Mouse (Mus musculus) kidney, postnatal 0 days (tissue): ENCODE measurements at regions not wholly inside any gene's neighbourhood (a gene's known extent, or its start where the extent isn't known, plus 50 kb on each side); places are given as distances from the start of the nearest gene placed in this dataset.

ENCODE experiments used
- ATAC-seq: fragments of 200-750 bp; cut with Nextera tagmentation; replicated peaks from 2 replicates; pipeline ENCODE4 v1.8.0; 2017; ENCODE audit warnings: low read depth, moderate number of reproducible peaks, moderate TSS enrichment, moderate library complexity; ENCODE audit not compliant: low FRiP score
- DNase-seq: peaks from one replicate; pipeline ENCODE4 v3.0.0-alpha.2; 2016; ENCODE audit warnings: low spot score
- H3K27ac ChIP-seq: fragments of 300-500 bp; sonication (generic); 2 replicates; pipeline ENCODE4 v1.5.1; 2014; ENCODE audit warnings: mild to moderate bottlenecking
- H3K27me3 ChIP-seq: fragments of 300-500 bp; sonication (generic); 2 replicates; pipeline ENCODE4 v1.6.1; 2014; ENCODE audit warnings: low read length, mixed read lengths; ENCODE audit not compliant: insufficient read depth
- H3K36me3 ChIP-seq: fragments of 300-500 bp; sonication (generic); 2 replicates; pipeline ENCODE4 v1.6.1; 2014; ENCODE audit warnings: low read length, mixed read lengths; ENCODE audit not compliant: insufficient read depth
- H3K4me1 ChIP-seq: fragments of 300-500 bp; sonication (generic); replicated peaks from 2 replicates; pipeline ENCODE4 v1.6.1; 2014; ENCODE audit warnings: antibody characterized with exemption, low read length, mixed read lengths; ENCODE audit not compliant: insufficient read depth
- H3K4me2 ChIP-seq: fragments of 300-500 bp; sonication (generic); 2 replicates; pipeline ENCODE4 v1.6.1; 2014; ENCODE audit warnings: mild to moderate bottlenecking, low read length, moderate library complexity, mixed read lengths
- H3K4me3 ChIP-seq: fragments of 300-500 bp; sonication (generic); replicated peaks from 2 replicates; pipeline ENCODE4 v1.5.1; 2014; ENCODE audit warnings: low read depth, low read length
- H3K9ac ChIP-seq: fragments of 300-500 bp; sonication (generic); 2 replicates; pipeline ENCODE4 v1.6.1; 2014; ENCODE audit warnings: low read depth, low read length
- H3K9me3 ChIP-seq: fragments of 300-500 bp; sonication (generic); replicated peaks from 2 replicates; pipeline ENCODE4 v1.6.1; 2016; ENCODE audit warnings: low read length, inconsistent platforms, mixed read lengths
- CTCF ChIP-seq: IDR thresholded peaks from 2 replicates; pipeline ENCODE4 v1.5.1; 2016; ENCODE audit warnings: antibody characterized with exemption, low read depth, mild to moderate bottlenecking, moderate library complexity
- WGBS: fragments of 180-500 bp; shearing (Covaris S2); extraction: QIAGEN DNeasy Blood & Tissue Kit; methylation state at CpG from one replicate; pipeline ENCODE4 v1.1.7; 2014; 5-methylcytosine and 5-hydroxymethylcytosine counted together

DNA sequence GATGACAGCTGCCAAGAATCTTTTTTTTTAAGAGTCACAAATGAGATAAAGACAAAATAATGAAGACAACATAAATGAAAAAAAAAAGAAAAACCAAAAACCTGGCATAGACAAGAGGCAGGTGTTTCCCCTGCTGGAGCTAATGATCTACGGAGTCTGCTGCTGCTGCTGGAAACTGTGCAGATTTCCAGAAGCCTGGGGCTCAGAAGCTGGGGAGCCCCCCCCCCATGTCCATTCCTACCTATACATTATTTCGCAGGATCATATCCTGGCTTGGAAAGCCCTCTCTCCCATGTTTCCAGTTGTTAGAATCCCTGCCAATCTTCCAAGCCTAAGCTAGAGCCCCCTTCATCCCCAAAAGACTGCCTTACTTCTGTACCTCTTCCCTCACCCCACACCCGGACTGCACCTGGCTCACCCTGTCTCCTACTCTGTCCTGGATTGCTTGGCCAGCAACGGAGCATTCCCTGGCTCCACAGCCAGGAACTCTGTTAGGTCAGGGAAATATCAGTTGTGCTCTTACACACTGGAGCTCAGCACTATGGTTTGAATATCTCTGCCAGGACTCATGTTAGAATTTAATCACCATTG, 218.6 kb upstream of the Six2 start:
- no peak for TF ChIP-seq CTCF
- Histone ChIP-seq H3K9me3 (no peaks in the 10 kb centered on the region; the same call in 1 of the 2 replicates), H3K4me1 (no peaks in the 10 kb centered on the region), H3K9ac (no peak overlapping the region), H3K27me3 (no peaks in the 10 kb centered on the region), H3K4me2 (no peak overlapping the region), H3K4me3 (no peak overlapping the region), H3K36me3 (no peaks in the 10 kb centered on the region), H3K27ac (no peak overlapping the region)
- WGBS, result 78% methylated on average over 4 of the region's 4 CpGs
- no peak for DNase-seq
- no peak for ATAC-seq

DNA sequence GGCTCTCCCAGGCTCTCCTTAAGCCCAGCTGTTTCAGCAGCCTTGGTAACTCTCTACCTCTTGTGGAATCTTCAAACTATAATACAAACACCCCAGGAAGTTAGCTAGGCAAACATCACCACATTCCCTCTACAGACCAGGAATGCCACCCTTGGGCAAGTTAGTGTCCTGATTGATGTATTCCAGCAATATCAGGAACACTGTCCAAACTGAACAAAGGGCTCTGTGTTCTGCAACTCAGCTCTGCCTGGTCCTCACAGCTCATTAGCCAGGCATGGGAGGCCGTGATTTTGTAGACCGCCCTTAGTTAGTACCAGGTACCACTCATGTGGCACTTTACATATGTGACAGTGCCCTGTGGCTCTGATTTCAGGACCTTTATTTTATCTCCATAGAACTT, 214.5 kb upstream of the Six2 start:
- ATAC-seq (no peak), DNase-seq (no peak)
- WGBS, result 74% methylated on average over 2 of the region's 2 CpGs
- Histone ChIP-seq H3K4me2 (no peak overlapping the region), H3K4me1 (no peaks in the 10 kb centered on the region), H3K9ac (no peak overlapping the region), H3K4me3 (no peak overlapping the region), H3K36me3 (no peaks in the 10 kb centered on the region), H3K9me3 (no peaks in the 10 kb centered on the region; the same call in 1 of the 2 replicates), H3K27ac (no peak overlapping the region), H3K27me3 (no peaks in the 10 kb centered on the region)
- TF ChIP-seq CTCF, result no peak

DNA sequence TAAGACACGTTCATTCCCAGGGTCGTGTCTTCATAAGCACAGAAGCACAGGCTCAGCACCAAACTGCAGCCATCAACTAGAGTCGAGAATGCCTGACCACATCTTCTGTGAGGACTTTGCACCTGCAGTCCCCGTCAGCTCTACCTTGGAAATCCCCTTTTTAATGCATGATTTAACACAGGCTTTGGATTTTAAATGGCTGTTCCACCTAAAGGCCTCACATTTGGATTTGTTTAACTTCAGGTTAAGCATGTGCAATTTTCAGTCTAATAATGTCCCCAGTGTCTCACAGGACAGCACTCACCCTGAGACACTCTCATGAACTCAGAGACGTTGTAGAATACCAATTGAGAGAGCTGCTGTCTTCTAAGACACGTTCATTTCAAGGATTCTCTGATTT, 211.0 kb upstream of the Six2 start:
- 54% methylated on average over 6 of the region's 6 CpGs for WGBS
- Histone ChIP-seq H3K9ac (no peak overlapping the region), H3K4me1 (no peaks in the 10 kb centered on the region), H3K9me3 (no peaks in the 10 kb centered on the region), H3K4me3 (no peak overlapping the region), H3K27ac (no peak overlapping the region), H3K36me3 (no peaks in the 10 kb centered on the region), H3K27me3 (no peaks in the 10 kb centered on the region), H3K4me2 (no peak overlapping the region)
- ATAC-seq, result no peak
- TF ChIP-seq CTCF, result no peak
- no peak for DNase-seq

DNA sequence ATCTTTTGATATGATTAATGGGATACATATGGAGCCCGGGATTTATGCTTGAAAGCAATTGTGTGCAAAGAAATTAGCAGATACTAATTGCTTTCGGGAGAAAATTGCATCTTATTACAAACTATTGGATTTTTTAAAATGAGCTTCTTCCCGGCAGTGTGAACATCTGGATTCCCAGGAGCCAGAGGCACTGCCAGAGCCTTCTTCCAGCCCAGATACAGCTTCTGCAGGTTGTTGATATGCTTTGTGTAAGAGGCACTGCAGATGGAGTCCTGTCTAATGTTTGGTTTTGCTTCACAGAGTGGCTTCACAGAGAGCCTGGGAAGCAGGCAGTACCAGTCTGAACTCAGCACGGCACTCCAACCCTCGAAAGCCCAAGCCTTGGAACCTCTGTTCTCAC, 207.9 kb upstream of the Six2 start:
- Histone ChIP-seq H3K27me3 (no peaks in the 10 kb centered on the region), H3K36me3 (no peaks in the 10 kb centered on the region), H3K9me3 (no peaks in the 10 kb centered on the region), H3K4me2 (no peak overlapping the region), H3K4me3 (no peak overlapping the region), H3K27ac (no peak overlapping the region), H3K4me1 (no peaks in the 10 kb centered on the region), H3K9ac (no peak overlapping the region)
- no peak for TF ChIP-seq CTCF
- ATAC-seq, result no peak
- 75% methylated on average over 5 of the region's 5 CpGs for WGBS
- no peak for DNase-seq

DNA sequence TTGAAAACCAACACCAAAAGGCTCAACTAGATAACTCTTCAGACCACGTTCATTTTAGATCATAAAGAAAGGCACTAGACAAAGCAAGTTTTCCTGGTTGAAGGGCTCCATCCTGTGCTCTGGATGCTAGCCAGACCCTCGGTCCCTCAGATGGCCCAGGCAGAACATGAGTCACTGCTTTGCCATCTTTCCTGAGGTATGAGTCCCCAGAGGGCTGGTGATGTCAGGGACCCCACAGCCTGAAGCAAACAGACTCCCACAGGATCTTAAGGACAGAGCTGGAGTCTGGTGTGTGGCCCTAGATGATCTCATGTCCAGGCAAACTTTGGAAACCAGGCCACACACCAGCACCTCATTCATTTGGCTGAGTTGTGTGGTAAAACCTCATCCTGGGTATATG, 203.2 kb upstream of the Six2 start:
- Histone ChIP-seq H3K36me3 (no peaks in the 10 kb centered on the region), H3K9ac (no peak overlapping the region), H3K27me3 (0 out of 2 replicates have a peak, but pooled peaks cover 3% of the 10 kb centered on the region), H3K27ac (no peak overlapping the region), H3K4me3 (no peak overlapping the region), H3K9me3 (no peaks in the 10 kb centered on the region), H3K4me2 (no peak overlapping the region), H3K4me1 (no peaks in the 10 kb centered on the region)
- ATAC-seq (no peak), DNase-seq (no peak)
- TF ChIP-seq CTCF, result no peak
- WGBS, result 34% methylated on average over 2 of the region's 2 CpGs

DNA sequence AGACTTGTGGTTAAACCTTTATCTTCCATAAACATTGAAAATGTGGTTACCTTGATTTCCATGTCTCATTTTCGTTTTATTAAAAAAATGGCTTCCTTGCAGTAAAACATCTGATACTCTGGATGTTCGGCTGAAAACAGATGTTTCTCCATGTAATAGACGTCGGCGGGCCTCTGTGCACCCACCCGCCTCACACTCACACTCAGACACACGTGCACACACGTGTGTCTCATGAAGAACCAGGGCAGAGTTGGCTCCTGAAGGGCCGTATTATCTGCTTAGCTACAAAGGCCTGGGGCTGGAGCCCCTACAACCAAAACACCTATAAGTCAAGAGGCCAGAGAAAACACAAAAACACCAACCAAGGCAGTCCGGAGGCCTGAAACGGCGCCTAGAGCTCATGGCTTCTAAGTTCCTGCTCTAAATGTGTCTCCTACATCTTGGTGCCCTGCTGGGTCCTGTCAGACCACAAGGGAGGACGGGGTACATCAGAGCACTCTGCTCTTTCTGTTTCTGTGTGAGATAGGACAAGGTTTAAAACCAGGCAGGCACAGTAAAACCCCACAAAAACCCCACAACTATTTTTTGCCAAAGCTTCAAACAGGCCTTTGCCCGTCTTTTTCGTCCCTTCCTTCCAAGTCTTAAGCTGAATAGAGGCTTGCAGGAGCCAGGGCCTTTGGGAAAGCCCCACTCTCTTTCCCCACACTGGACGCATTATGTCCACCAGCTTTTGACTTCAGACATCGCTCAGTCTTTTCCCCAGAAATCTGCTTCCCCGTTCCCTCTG, 201.9 kb upstream of the Six2 start:
- Histone ChIP-seq H3K9me3 (no peaks in the 10 kb centered on the region), H3K4me1 (no peaks in the 10 kb centered on the region), H3K36me3 (no peaks in the 10 kb centered on the region), H3K4me2 (no peak overlapping the region), H3K27ac (no peak overlapping the region), H3K4me3 (no peak overlapping the region), H3K27me3 (0 out of 2 replicates have a peak, but pooled peaks cover 3% of the 10 kb centered on the region), H3K9ac (no peak overlapping the region)
- 76% methylated on average over 18 of the region's 18 CpGs for WGBS
- no peak for ATAC-seq
- TF ChIP-seq CTCF, result no peak
- DNase-seq, result no peak
